Mouse (Mus musculus): ENCODE results near the gene Prss57. TPM values are rescaled to one million over a fixed set of nuclear protein-coding genes. Genes with fewer than 3 reads are reported as not detected.
A peak's percentile ranks its signal among the peaks of the same experiment; 100 is the strongest.

Prss57 gene
- total and polyA plus RNA-seq, 3 experiments: 0.50 to 0.70 TPM; not detected in 1

- DNase-seq (ENCODE audit: low read depth, low spot score): no peak
- H3K4me1 ChIP-seq (ENCODE audit: control insufficient read depth in 1 of 2, insufficient read depth in 2 of 2, low read length in 2 of 2): peaks cover 0 to 10% of the 10 kb centered on the region in 2 experiments; a peak in 2 of 4 replicates
- peak overlapping the region; percentile 38 to 61 for H3K4me3 ChIP-seq (ENCODE audit: control insufficient read depth in 1 of 2, insufficient read depth in 1 of 2, low read depth in 2 of 2, low read length in 2 of 2)
- TF ChIP-seq ZC3H11A (IDR thresholded peaks at IDR 0.05; ENCODE audit: low read depth, low read length): no peak
- no peak for TF ChIP-seq POLR2AphosphoS5 (IDR thresholded peaks at IDR 0.05; ENCODE audit: borderline replicate concordance, low read depth, low read length)
- no peak for TF ChIP-seq KAT2A (conservative IDR thresholded peaks at IDR 0.05; ENCODE audit: low read depth, low read length)
- 0 out of 2 replicates have a peak, but pooled peaks have one; percentile 12 for TF ChIP-seq POLR2AphosphoS2 (IDR thresholded peaks at IDR 0.05; ENCODE audit: low read length)
- TF ChIP-seq MAZ (IDR thresholded peaks at IDR 0.05; ENCODE audit: low read depth, low read length): peak; percentile 51; the same call in 1 of the 2 replicates
- no peak for TF ChIP-seq MXI1 (IDR thresholded peaks at IDR 0.05; ENCODE audit: low read depth, low read length)
- TF ChIP-seq E2F4 (IDR thresholded peaks at IDR 0.05; ENCODE audit: borderline replicate concordance, low read depth, low read length): no peak
- TF ChIP-seq GABPA (IDR thresholded peaks at IDR 0.05; ENCODE audit: low read depth, low read length): no peak
- TF ChIP-seq MYB (IDR thresholded peaks at IDR 0.05; ENCODE audit: low read depth, low read length): no peak
- peak; percentile 8; the same call in 1 of the 2 replicates for TF ChIP-seq SMC3 (IDR thresholded peaks at IDR 0.05; ENCODE audit: low read depth, low read length)
- no peak for TF ChIP-seq TAL1 (IDR thresholded peaks at IDR 0.05; ENCODE audit: low read length)
- no peak for TF ChIP-seq RAD21 (IDR thresholded peaks at IDR 0.05; ENCODE audit: low read depth, low read length)
- no peak for TF ChIP-seq TCF12 (IDR thresholded peaks at IDR 0.05; ENCODE audit: low read depth, low read length)
- no peak; the same call in 1 of the 2 replicates for TF ChIP-seq MYC (IDR thresholded peaks at IDR 0.05; ENCODE audit: low read depth, low read length)
- no peak for TF ChIP-seq CTCF (IDR thresholded peaks at IDR 0.05 in 2 of 3, conservative IDR thresholded peaks at IDR 0.05 in 1 of 3; ENCODE audit: control insufficient read depth in 1 of 3, insufficient read depth in 1 of 3, low read depth in 2 of 3, low read length in 3 of 3, poor library complexity in 1 of 3, severe bottlenecking in 1 of 3)
- TF ChIP-seq NRF1 (IDR thresholded peaks at IDR 0.05; ENCODE audit: insufficient read depth, low read depth, low read length, poor library complexity, severe bottlenecking): no peak
- TF ChIP-seq MAFK (IDR thresholded peaks at IDR 0.05; ENCODE audit: borderline replicate concordance, low read depth, low read length): no peak
- TF ChIP-seq ZMIZ1 (IDR thresholded peaks at IDR 0.05; ENCODE audit: low read depth, low read length): no peak
- no peak for TF ChIP-seq JUND (IDR thresholded peaks at IDR 0.05; ENCODE audit: low read depth, low read length)
- no peak for TF ChIP-seq ELF1 (IDR thresholded peaks at IDR 0.05; ENCODE audit: low read depth, low read length)
- TF ChIP-seq USF2 (IDR thresholded peaks at IDR 0.05; ENCODE audit: borderline replicate concordance in 1 of 2, insufficient read depth in 1 of 2, low read depth in 1 of 2, low read length in 2 of 2): no peak
- no peak for TF ChIP-seq CHD1 (IDR thresholded peaks at IDR 0.05; ENCODE audit: low read depth, low read length)
- TF ChIP-seq ETS1 (IDR thresholded peaks at IDR 0.05; ENCODE audit: low read depth, low read length): no peak
- no peak for TF ChIP-seq GATA1 (IDR thresholded peaks at IDR 0.05; ENCODE audit: low read depth, low read length)
- no peak for TF ChIP-seq ZKSCAN1 (IDR thresholded peaks at IDR 0.05; ENCODE audit: low read depth, low read length)
- TF ChIP-seq CHD2 (IDR thresholded peaks at IDR 0.05; ENCODE audit: low read length): no peak
- TF ChIP-seq MAX (IDR thresholded peaks at IDR 0.05; ENCODE audit: low read length): no peak; the same call in 1 of the 2 replicates
- TF ChIP-seq BHLHE40 (IDR thresholded peaks at IDR 0.05; ENCODE audit: borderline replicate concordance, low read depth, low read length): no peak
- no peak for TF ChIP-seq UBTF (IDR thresholded peaks at IDR 0.05; ENCODE audit: borderline replicate concordance, insufficient read depth, low read depth, low read length)
- TF ChIP-seq EP300 (IDR thresholded peaks at IDR 0.05; ENCODE audit: low read depth in 1 of 2, low read length in 2 of 2): 0 out of 4 replicates have a peak, but pooled peaks of 1 of the 2 experiments have one; percentile 5
- no peak for TF ChIP-seq USF1 (IDR thresholded peaks at IDR 0.05; ENCODE audit: low read depth, low read length)
- no peak for TF ChIP-seq HCFC1 (IDR thresholded peaks at IDR 0.05; ENCODE audit: low read depth, low read length)
- TF ChIP-seq SIN3A (IDR thresholded peaks at IDR 0.05; ENCODE audit: low read length): no peak
- TF ChIP-seq MEF2A (IDR thresholded peaks at IDR 0.05; ENCODE audit: extremely low read depth, insufficient replicate concordance, low read depth, low read length, poor library complexity, severe bottlenecking): no peak
- TF ChIP-seq ZNF384 (IDR thresholded peaks at IDR 0.05; ENCODE audit: low read depth, low read length): no peak; the same call in 1 of the 2 replicates
- no peak for TF ChIP-seq TBP (IDR thresholded peaks at IDR 0.05; ENCODE audit: low read depth, low read length)
- TF ChIP-seq NELFE (IDR thresholded peaks at IDR 0.05; ENCODE audit: low read depth, low read length): no peak
- peak in 1 of 2 experiments; percentile 21; a peak in 1 of 4 replicates for TF ChIP-seq POLR2A (IDR thresholded peaks at IDR 0.05; ENCODE audit: control insufficient read depth in 1 of 2, insufficient read depth in 1 of 2, low read depth in 1 of 2, low read length in 2 of 2, poor library complexity in 1 of 2)
- no peaks in the 10 kb centered on the region for H3K9me3 ChIP-seq (replicated peaks; ENCODE audit: insufficient read depth, low read length)
- peak overlapping the region; percentile 63 for H3K9ac ChIP-seq (ENCODE audit: control insufficient read depth, low read depth, low read length, poor library complexity, severe bottlenecking)
- peaks cover 9% of the 10 kb centered on the region for H3K79me2 ChIP-seq (ENCODE audit: control insufficient read depth, insufficient read depth, low read length, poor library complexity)
- peak overlapping the region; percentile 51 for H3K27ac ChIP-seq (ENCODE audit: control insufficient read depth, low read depth, low read length)
- no peaks in the 10 kb centered on the region for H3K27me3 ChIP-seq (ENCODE audit: control insufficient read depth in 1 of 2, insufficient read depth in 2 of 2, low read length in 2 of 2)
- H3K36me3 ChIP-seq (ENCODE audit: control insufficient read depth in 1 of 2, insufficient read depth in 2 of 2, low read length in 2 of 2): peaks cover 0 to 6% of the 10 kb centered on the region in 2 experiments; a peak in 3 of 4 replicates
These were observed 44.0 kb downstream of the Prss57 start for GRCm38 (mm10) chr10:79746774-79747151.

All from MEL (cell line).